Mouse (Mus musculus): Measurements from ENCODE around the gene Dcaf6. TPM values are rescaled to one million over a fixed set of nuclear protein-coding genes. Genes with fewer than 3 reads are reported as not detected.

Gene Dcaf6
- 24.1 TPM for polyA plus RNA-seq (2012; fragmentation: generic; extraction: Trizol)

GRCm38 (mm10) chr1:165460360-165460800 lies at the start of gene Dcaf6, which contains the start of gene Mpc2:
Gene Dcaf6, minus strand, starts transcription at chr1:165460475.
Gene Mpc2, plus strand, starts transcription at chr1:165460637.
- no peaks in the 10 kb centered on the region for H3K36me3 ChIP-seq (ENCODE audit: control insufficient read depth, insufficient read depth)
- H3K27me3 ChIP-seq (ENCODE audit: control insufficient read depth, insufficient read depth, insufficient read length), result no peaks in the 10 kb centered on the region
- H3ac ChIP-seq (ENCODE audit: control insufficient read depth, insufficient read length), result peak within 1 kb of the TSS; percentile 92
- TF ChIP-seq MAX (IDR thresholded peaks at IDR 0.05; ENCODE audit: low read depth) (no peak), REST (IDR thresholded peaks at IDR 0.05; ENCODE audit: insufficient read depth, insufficient read length) (no peak), SRF (IDR thresholded peaks at IDR 0.05; ENCODE audit: control insufficient read depth, insufficient read length, low read depth) (no peak), MYOD1 (IDR thresholded peaks at IDR 0.05; ENCODE audit: control insufficient read depth in 1 of 3, insufficient read length in 2 of 3, low read depth in 2 of 3) (no peak), CEBPB (IDR thresholded peaks at IDR 0.05; ENCODE audit: insufficient read depth, poor library complexity, severe bottlenecking) (no peak), TCF3 (IDR thresholded peaks at IDR 0.05; ENCODE audit: insufficient read length, low read depth) (no peak), TCF12 (IDR thresholded peaks at IDR 0.05; ENCODE audit: insufficient read depth, poor library complexity, severe bottlenecking) (no peak), E2F4 (IDR thresholded peaks at IDR 0.05; ENCODE audit: insufficient read depth) (no peak), USF1 (IDR thresholded peaks at IDR 0.05; ENCODE audit: low read depth) (no peak), POLR2AphosphoS2 (IDR thresholded peaks at IDR 0.05; ENCODE audit: insufficient read length, low read depth) (peak; percentile 87), MYOG (IDR thresholded peaks at IDR 0.05; ENCODE audit: control insufficient read depth in 1 of 3, insufficient read depth in 1 of 3, insufficient read length in 2 of 3, low read depth in 2 of 3) (peak in 1 of 3 experiments; percentile 14), POLR2A (IDR thresholded peaks at IDR 0.05; ENCODE audit: insufficient read length, low read depth) (peak; percentile 90)
- H3K4me2 ChIP-seq (ENCODE audit: low read depth), result peak within 1 kb of the TSS; percentile 92
- H3K4me3 ChIP-seq, result peak within 1 kb of the TSS; percentile 81
- peaks cover 33% of the 10 kb centered on the region for H3K79me2 ChIP-seq (ENCODE audit: control insufficient read depth, insufficient read depth)

- Histone ChIP-seq H3K36me3 (ENCODE audit: control insufficient read depth, insufficient read depth) (no peaks in the 10 kb centered on the region), H3K4me2 (ENCODE audit: low read depth) (no peak overlapping the region), H3ac (ENCODE audit: control insufficient read depth, insufficient read length) (no peak overlapping the region), H3K79me2 (ENCODE audit: control insufficient read depth, insufficient read depth) (no peaks in the 10 kb centered on the region), H3K4me3 (no peak overlapping the region), H3K27me3 (ENCODE audit: control insufficient read depth, insufficient read depth, insufficient read length) (no peaks in the 10 kb centered on the region)
- no peak for TF ChIP-seq REST (IDR thresholded peaks at IDR 0.05; ENCODE audit: insufficient read depth, insufficient read length)
- no peak for TF ChIP-seq POLR2A (IDR thresholded peaks at IDR 0.05; ENCODE audit: insufficient read length, low read depth)
- no peak for TF ChIP-seq CEBPB (IDR thresholded peaks at IDR 0.05; ENCODE audit: insufficient read depth, poor library complexity, severe bottlenecking)
- no peak for TF ChIP-seq TCF3 (IDR thresholded peaks at IDR 0.05; ENCODE audit: insufficient read length, low read depth)
- no peak for TF ChIP-seq SRF (IDR thresholded peaks at IDR 0.05; ENCODE audit: control insufficient read depth, insufficient read length, low read depth)
Observed at GRCm38 (mm10) chr1:165506303-165506702, 46.0 kb upstream of the Dcaf6 start.

DNA sequence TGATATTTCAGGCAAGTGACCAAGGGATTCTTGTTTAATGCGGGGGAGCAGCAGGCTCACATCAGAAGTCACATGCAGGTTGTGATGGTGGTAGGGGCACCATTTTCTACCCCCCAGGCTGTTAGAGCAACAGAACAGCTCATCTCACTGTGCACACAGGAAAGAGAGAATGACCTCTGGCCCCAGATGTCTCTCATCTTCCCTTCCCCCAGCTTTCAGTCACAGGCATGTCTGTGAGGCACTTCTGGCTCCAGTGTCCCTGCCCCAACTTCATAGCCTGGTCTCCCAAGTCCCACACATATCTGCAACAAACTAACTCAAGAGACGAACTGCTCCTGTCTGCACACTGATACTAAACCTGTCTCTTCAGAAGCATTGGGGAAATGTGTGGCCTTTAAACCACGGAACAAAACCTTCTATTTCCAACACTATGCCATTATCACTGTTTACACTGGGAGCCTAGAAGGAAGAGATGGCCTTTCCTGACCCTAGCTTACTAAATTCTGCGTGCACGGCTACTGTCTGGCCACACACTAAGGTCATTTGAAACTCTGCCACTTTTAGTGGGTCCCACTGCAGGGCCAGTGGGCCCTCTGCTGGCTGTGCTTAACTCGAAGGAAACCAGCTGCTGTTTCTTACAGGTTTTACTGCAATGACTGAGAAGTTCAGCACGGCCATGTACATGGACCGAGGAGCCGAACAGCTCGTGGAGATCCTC lies 43.2 kb upstream of the Dcaf6 start:
- H3ac ChIP-seq (ENCODE audit: control insufficient read depth, insufficient read length), result no peak overlapping the region
- no peak overlapping the region for H3K4me3 ChIP-seq
- H3K36me3 ChIP-seq (ENCODE audit: control insufficient read depth, insufficient read depth), result no peaks in the 10 kb centered on the region
- TF ChIP-seq REST (IDR thresholded peaks at IDR 0.05; ENCODE audit: insufficient read depth, insufficient read length) (no peak), MYOD1 (IDR thresholded peaks at IDR 0.05; ENCODE audit: control insufficient read depth in 1 of 3, insufficient read length in 2 of 3, low read depth in 2 of 3) (peak in 1 of 3 experiments; percentile 17)
- H3K27me3 ChIP-seq (ENCODE audit: control insufficient read depth, insufficient read depth, insufficient read length), result no peaks in the 10 kb centered on the region
- no peak overlapping the region for H3K4me2 ChIP-seq (ENCODE audit: low read depth)
- H3K79me2 ChIP-seq (ENCODE audit: control insufficient read depth, insufficient read depth), result no peaks in the 10 kb centered on the region

DNA sequence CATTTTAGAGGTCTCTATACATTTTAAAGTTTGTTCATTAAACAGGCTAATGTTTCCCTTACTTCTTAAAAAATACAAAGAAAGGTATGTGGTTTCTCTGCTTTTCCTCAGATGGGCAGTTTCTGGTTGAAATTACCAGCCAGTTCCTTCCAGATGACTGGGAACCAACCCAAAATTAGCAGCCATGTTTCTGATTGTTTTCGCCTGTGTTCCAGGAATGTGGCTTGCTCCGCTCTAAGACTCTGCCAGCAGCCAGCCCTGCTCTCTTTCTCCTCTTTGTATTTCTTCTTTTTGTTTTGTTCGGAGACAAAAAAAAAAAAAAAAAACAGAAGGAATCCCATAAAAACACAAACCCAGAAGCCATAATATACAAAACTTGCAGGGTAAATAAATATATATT lies 38.6 kb upstream of the Dcaf6 start:
- Histone ChIP-seq H3K79me2 (ENCODE audit: control insufficient read depth, insufficient read depth) (no peaks in the 10 kb centered on the region), H3K27me3 (ENCODE audit: control insufficient read depth, insufficient read depth, insufficient read length) (no peaks in the 10 kb centered on the region), H3K36me3 (ENCODE audit: control insufficient read depth, insufficient read depth) (no peaks in the 10 kb centered on the region), H3K4me3 (no peak overlapping the region), H3ac (ENCODE audit: control insufficient read depth, insufficient read length) (no peak overlapping the region), H3K4me2 (ENCODE audit: low read depth) (no peak overlapping the region)
- no peak for TF ChIP-seq POLR2AphosphoS2 (IDR thresholded peaks at IDR 0.05; ENCODE audit: insufficient read length, low read depth)
- TF ChIP-seq USF1 (IDR thresholded peaks at IDR 0.05; ENCODE audit: low read depth), result no peak
- TF ChIP-seq E2F4 (IDR thresholded peaks at IDR 0.05; ENCODE audit: insufficient read depth), result no peak
- no peak for TF ChIP-seq POLR2A (IDR thresholded peaks at IDR 0.05; ENCODE audit: insufficient read length, low read depth)
- no peak for TF ChIP-seq TCF3 (IDR thresholded peaks at IDR 0.05; ENCODE audit: insufficient read length, low read depth)
- TF ChIP-seq MYOD1 (IDR thresholded peaks at IDR 0.05; ENCODE audit: control insufficient read depth in 1 of 3, insufficient read length in 2 of 3, low read depth in 2 of 3), result no peak
- no peak for TF ChIP-seq MAX (IDR thresholded peaks at IDR 0.05; ENCODE audit: low read depth)
- no peak for TF ChIP-seq TCF12 (IDR thresholded peaks at IDR 0.05; ENCODE audit: insufficient read depth, poor library complexity, severe bottlenecking)
- TF ChIP-seq CEBPB (IDR thresholded peaks at IDR 0.05; ENCODE audit: insufficient read depth, poor library complexity, severe bottlenecking), result no peak
- no peak for TF ChIP-seq REST (IDR thresholded peaks at IDR 0.05; ENCODE audit: insufficient read depth, insufficient read length)
- no peak for TF ChIP-seq MYOG (IDR thresholded peaks at IDR 0.05; ENCODE audit: control insufficient read depth in 1 of 3, insufficient read depth in 1 of 3, insufficient read length in 2 of 3, low read depth in 2 of 3)
- no peak for TF ChIP-seq SRF (IDR thresholded peaks at IDR 0.05; ENCODE audit: control insufficient read depth, insufficient read length, low read depth)

DNA sequence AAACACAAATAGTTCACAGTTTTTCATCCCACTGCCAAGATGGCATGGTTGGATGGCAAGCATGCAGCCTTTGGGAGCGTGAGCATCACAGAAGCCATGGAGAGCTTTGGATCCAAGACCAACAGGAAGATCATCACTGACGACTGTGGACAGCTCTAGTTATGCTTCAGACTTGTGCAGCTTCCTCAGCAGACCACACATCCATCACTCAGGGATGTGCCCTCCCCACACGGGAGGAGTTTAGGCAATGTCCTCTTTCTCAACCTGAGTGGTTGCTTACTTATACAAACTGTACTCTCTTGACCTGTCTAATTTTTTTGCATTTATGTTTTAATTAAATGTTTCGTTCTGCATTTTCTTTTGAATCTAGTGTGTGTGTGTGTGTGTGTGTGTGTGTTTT lies 28.9 kb upstream of the Dcaf6 start:
- Histone ChIP-seq H3K4me3 (no peak overlapping the region), H3K4me2 (ENCODE audit: low read depth) (no peak overlapping the region), H3K36me3 (ENCODE audit: control insufficient read depth, insufficient read depth) (no peaks in the 10 kb centered on the region), H3K79me2 (ENCODE audit: control insufficient read depth, insufficient read depth) (no peaks in the 10 kb centered on the region), H3ac (ENCODE audit: control insufficient read depth, insufficient read length) (no peak overlapping the region), H3K27me3 (ENCODE audit: control insufficient read depth, insufficient read depth, insufficient read length) (no peaks in the 10 kb centered on the region)
- TF ChIP-seq TCF12 (IDR thresholded peaks at IDR 0.05; ENCODE audit: insufficient read depth, poor library complexity, severe bottlenecking) (no peak), POLR2A (IDR thresholded peaks at IDR 0.05; ENCODE audit: insufficient read length, low read depth) (no peak), MYOG (IDR thresholded peaks at IDR 0.05; ENCODE audit: control insufficient read depth in 1 of 3, insufficient read depth in 1 of 3, insufficient read length in 2 of 3, low read depth in 2 of 3) (no peak), MYOD1 (IDR thresholded peaks at IDR 0.05; ENCODE audit: control insufficient read depth in 1 of 3, insufficient read length in 2 of 3, low read depth in 2 of 3) (no peak), USF1 (IDR thresholded peaks at IDR 0.05; ENCODE audit: low read depth) (no peak), MAX (IDR thresholded peaks at IDR 0.05; ENCODE audit: low read depth) (no peak), POLR2AphosphoS2 (IDR thresholded peaks at IDR 0.05; ENCODE audit: insufficient read length, low read depth) (no peak), TCF3 (IDR thresholded peaks at IDR 0.05; ENCODE audit: insufficient read length, low read depth) (no peak), REST (IDR thresholded peaks at IDR 0.05; ENCODE audit: insufficient read depth, insufficient read length) (no peak), CEBPB (IDR thresholded peaks at IDR 0.05; ENCODE audit: insufficient read depth, poor library complexity, severe bottlenecking) (no peak), SRF (IDR thresholded peaks at IDR 0.05; ENCODE audit: control insufficient read depth, insufficient read length, low read depth) (no peak)
